Mouse (Mus musculus): ENCODE data around the gene Tmem270.
A peak's percentile ranks its signal among the peaks of the same experiment; 100 is the strongest.
"Not testable (repeated sequence)": the region's sequence is repeated elsewhere in the genome, so short reads cannot be mapped to it uniquely, and the experiment has no call there.

The Tmem270 gene

DNA sequence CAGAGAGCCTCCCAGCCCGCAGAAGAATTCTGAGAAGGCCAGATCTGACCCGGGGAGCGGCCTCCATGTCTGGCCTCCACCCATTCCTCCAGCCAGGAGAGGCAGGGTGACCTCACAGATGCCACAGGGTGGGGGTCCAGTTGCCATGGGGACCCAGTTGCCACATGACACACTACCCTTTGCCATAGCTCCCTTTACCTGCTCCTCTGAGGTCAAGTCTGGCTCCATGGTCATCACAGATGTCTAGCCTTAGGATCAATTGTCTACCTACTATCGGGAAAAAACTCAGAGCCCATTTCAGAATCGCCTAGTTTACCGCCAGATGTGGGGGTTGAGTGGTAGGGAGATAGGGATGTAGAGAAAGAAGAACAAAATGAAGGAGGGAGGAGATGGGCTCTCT is at the start of gene Tmem270:
Gene Tmem270, minus strand, starts transcription at position 101 of the 400 bp plus-strand sequence.
- no peak for DNase-seq

GRCm38 (mm10) chr5:134955491-134955890 is 49.0 kb upstream of the Tmem270 start:
- DNase-seq, result no peak

DNA sequence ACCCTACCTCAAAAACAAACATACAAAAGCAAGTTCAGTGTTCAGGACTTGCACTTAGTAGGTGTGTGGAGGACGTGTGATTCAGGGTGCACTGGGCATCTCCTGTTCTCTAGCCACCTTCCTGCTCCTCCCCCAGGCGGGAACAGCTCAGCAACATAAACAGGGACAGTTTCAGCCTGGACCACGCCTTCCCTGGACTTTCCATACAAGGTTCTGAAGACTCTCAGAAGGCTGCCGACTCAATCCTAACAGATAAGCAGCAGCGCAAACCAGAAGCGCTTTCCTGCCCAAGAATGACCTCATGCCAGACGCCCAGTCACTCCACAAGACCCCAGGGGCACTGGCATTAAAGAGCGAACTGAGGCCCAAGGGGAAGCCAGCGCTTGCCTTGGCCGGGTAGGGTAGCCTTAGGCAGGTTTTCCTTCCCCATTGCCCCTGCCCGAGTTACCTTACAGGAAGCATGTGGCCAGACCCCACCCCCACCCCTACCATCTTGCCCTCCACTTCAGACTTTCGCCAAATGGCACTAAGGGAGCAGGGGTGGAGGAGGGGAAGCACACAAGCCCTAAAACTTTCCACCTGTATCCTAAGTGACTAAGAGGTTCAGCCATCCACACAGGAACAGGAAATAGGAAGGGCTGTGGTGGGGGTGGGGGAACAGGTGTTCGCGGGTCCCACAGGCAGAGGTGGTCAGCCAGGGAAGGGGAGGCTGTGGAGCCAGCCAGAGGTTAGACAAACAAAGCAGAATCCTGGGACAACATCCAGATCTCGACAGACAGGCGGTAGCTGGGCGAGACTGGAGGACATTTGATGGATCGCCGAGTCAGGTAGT is 44.7 kb upstream of the Tmem270 start:
- DNase-seq, result no peak

DNA sequence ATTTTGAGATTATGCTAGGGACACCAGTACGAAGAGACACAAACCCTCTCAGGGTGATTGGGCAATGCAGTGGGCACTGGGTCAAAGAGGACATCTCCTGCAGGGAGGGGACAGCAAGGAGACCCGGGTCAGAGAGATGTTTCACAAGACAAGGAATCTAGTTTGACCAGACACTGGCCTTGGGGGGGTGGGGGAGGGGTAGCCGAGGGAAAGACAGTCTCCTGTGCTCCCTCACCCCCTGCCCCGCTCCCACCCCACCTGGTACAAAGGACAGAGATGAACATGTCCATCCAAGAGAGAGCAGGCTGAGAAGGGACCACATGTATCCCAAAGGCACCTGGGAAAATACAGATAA is 41.5 kb upstream of the Tmem270 start:
- no peak for DNase-seq

DNA sequence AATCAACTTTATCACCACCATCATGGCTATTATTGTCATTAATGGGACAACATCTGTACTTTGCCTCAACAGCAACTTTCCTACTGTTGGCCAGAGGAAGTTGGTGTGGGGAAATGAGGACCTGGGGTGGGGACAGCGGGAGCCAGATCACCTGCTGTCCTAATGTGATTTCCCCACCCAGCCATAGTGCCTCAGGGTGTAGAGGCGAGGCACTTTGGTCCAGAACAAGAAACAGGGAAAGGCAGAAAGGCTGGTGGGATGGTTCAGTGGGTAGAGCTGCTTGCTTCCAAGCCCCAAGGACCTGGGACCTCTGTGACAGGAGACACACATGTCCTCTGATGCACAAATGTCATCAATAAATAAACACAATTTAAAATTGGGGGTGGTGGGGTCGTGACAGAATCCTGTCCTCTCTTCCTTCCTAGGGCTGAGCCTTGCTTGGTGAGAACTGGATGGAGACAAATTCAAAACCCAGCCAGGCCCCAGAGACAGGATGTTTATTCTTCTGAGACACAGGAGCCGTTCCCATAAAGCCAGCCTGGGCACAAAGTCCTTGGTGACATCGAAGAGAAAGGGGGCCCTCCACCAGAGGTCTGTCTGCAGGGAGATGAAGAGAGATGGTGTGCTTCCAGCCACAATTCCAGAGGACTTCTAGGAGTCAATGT is 41.0 kb upstream of the Tmem270 start:
- DNase-seq, result no peak

DNA sequence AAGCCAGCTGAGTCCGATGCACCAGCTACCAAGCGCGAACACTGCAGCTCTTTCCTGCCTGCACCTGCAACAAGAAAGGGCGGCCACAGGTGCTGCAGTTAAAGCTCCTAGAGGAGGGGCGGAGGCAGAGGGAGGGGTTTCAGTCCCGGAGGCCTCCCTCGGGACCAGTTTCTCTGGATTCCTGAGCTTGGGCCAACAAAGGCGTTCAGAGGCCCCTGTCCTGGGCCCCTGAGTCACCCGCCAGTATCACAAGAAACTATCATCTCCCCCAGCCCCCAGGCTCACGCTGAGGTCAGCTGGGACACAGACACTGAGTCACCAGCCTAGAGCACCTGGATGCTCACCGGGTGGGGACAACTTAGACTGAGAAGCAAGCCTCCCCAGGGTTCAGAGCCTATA is 40.3 kb upstream of the Tmem270 start, which contains the start of gene Cldn4:
Gene Cldn4, minus strand, starts transcription at position 78 of the 399 bp plus-strand sequence.
- peak; percentile 35 for DNase-seq

GRCm38 (mm10) chr5:134946063-134946856 is 39.7 kb upstream of the Tmem270 start:
- no peak for DNase-seq

DNA sequence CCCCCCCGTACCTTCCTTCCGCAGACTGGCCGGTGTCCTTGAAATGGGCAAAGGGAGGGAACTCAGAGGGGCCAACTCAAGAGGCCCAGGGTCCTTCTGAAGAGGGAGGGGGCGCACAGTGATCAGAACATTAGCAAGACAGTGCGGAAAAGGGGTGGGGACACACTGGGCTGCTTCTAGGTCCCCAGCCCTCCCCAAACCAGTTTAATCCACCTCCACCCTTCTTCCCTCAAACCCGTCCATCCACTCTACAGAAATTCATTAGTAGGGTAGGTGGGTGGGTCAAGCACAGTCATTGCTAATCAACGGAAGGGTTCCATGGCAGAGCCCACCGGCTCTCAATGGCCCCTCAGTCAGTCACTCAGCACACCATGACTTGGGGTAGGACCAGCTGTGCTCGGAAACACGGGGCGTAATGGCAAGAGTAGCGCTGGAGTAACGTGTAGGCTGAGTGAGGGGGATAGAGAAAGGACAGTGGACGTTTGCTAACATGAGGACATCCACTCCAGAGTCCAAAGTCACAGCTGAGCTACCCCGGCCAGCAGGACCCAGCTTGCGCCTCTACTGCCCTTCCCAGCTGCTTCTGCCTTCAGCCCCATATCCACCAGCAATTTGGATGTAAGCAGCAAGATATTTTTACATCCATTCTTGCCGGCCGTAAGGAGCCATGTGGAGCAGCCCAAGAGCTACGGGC is 38.9 kb upstream of the Tmem270 start:
- DNase-seq, result no peak

GRCm38 (mm10) chr5:134944179-134944578 is 37.6 kb upstream of the Tmem270 start:
- no peak for DNase-seq

- no peak for DNase-seq
Observed at GRCm38 (mm10) chr5:134942740-134943139, 36.2 kb upstream of the Tmem270 start.

DNA sequence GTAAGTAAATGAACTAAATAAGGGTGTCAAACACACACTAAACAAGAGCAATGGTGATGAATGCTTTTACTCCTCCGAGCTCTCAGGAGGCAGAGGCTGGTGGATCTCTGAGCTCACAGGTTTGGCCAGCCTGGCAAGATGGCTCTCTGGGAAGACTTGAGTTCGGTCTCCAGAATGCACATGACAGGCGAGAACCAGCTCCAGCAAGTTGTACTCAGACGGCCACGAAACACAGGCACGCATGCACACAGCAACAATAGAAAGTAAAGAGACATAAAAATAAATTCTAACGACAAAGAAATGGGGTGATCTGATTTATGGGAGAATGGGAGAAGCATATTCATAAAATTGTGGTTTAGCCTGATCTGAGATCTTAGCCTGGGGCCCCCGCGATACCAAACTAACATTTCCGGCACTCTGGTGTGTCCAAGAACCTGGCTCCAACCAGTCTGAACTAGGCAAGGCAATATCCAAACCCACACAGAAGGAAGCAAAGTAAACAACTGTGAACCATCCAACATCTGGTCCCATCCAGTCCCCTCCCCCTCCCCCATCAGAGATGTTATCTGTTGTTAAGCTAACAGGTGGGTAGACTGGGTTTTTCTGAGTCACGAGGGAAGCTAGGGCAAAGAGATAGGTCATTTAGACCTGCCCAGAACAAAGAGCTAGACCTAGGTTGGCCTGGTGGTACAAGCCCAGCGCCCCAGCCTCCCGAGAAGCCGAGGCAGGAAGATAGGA is 35.1 kb upstream of the Tmem270 start:
- DNase-seq, result no peak

DNA sequence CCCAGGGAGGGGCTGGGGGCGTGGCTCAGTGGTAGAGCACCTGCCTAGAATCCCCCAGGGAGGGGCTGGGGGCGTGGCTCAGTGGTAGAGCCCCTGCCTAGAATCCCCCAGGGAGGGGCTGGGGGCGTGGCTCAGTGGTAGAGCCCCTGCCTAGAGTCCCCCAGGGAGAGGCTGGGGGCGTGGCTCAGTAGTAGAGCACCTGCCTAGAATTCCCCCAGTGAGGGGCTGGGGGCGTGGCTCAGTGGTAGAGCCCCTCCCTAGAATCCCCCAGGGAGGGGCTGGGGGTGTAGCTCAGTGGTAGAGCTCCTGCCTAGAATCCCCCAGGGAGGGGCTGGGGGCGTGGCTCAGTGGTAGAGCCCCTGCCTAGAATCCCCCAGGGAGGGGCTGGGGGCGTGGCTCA is 33.0 kb upstream of the Tmem270 start:
- DNase-seq, result not testable (repeated sequence)

DNA sequence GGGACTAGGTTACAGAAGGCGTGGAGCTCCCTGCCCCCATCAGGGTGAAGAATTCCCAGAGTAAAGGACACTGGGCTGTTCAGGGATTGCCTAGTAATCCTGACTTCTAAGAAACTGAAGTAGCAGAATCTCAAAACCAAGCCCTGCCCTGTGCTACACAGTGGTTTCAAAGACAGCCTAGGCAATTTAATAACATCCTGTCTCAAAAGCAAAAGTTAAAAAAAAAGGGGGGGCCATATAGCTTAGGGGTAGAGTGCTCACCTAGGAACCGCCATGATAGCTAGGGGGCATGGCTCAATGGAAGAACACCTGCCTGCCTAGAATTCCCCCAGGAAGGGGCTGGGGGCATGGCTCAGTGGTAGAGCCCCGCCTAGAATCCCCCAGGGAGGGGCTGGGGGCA is 32.5 kb upstream of the Tmem270 start:
- no peak for DNase-seq

DNA sequence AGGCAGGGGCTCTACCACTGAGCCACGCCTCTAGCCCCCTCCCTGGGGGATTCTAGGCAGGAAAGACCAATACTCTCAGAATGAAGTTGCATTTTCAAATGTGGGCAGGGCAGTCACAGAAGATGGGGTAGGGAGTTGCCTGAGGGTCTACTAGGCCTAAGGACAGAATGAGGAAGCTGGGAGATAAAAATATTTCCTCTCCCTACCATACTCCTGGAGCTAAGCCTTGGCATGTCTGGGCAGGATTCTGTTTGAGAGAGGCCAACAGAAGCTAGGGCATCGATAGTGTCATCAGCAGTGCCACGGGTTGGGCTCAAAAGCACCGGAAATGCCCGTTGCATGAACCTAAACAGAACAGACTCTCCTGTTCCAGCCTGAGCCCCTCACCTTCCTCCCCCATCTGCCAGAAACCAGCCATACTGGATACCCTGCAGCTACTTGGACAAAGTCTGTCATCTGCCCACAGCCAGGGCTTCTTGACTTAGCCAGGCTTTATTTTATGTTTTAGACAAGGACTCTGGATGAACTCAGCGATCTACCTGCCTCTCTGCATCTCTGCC is 30.2 kb upstream of the Tmem270 start:
- DNase-seq, result no peak

DNA sequence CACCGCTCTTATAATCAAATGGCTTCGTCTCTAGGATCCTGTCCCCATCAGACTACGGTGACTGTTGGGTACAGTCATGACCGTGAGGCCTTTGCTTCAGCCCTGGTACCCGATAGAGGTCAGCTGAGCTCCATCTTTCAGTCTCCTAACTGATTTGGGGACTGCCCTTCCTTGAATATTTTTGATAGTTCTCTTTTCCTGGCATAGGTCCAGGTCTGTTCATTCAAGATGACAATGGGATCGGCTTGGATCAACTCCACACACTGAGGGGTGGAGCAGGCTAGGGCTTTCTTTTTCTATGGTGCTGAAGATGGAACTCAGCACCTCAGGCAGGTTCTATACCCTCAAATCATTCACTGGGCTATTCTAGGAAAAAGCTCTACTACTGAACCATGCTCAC is 29.5 kb upstream of the Tmem270 start:
- DNase-seq, result no peak

DNA sequence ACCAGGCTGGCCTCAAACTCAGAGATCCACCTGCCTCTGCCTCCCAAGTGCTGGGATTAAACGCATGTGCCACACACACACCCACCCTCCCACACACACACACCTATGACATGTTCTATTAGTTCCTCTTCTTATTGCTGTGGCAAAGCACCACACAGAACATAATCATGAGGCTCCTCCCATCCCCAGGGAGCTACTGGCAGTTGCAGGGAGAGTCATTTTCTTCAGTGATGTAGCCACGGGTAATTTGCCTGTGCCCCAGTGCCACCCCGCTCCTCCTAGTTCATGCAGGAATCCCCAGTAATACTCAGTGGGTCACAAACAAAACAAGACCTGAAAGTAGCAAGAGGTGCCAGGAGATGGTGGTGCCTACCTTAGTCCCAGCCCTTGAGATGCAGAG is 28.1 kb upstream of the Tmem270 start:
- no peak for DNase-seq

GRCm38 (mm10) chr5:134933686-134934085 is 27.2 kb upstream of the Tmem270 start:
- DNase-seq, result not testable (repeated sequence)

- no peak for DNase-seq
Observed at GRCm38 (mm10) chr5:134933281-134933680, 26.7 kb upstream of the Tmem270 start.

DNA sequence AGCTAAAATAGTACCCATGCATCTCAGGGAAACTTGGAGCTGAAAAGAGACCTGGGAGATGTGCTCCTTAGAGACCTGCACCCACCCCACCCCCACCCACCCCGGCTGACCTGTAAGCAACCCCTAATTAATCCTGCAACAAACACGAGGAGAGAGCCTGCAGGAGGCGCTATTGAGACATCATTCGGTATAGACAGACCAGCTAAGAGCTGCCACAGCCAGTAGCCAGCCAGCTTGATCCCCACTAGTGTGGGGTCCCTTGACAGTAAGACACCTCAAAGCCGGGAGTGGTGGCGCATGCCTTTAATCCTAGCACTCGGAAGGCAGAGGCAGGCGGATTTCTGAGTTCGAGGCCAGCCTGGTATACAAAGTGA is 26.4 kb upstream of the Tmem270 start:
- peak; percentile 62 for DNase-seq

- peak; percentile 91 for DNase-seq
Observed at GRCm38 (mm10) chr5:134932179-134932902, 25.8 kb upstream of the Tmem270 start, which contains the start of gene Mettl27. Gene Mettl27 (plus strand): TSS chr5:134932368.

DNA sequence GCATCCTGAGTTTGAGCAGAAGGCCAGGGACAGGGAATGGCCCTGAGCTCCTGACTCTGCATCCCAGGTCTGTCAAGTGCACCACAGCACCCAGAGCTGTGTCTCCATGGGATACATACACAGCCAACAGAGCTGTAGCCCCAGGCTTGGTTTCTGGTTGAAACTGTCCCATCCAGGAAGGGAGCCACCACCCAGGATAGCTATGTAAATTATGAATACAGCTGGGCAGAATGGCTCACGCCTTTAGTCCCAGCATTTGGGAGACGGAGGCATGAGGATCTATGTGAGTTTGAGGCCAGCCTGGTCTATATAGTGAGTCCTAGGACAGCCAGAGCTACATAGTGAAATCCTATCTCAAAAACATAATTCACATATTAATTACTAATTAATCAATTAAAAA is 23.5 kb upstream of the Tmem270 start:
- no peak for DNase-seq

Data from kidney, adult 18-20 months (tissue).